13 mouse cellular contexts compared by ENCODE assay signal in genomic region chr11:71763651-71764275, GRCm38 (mm10). TPM values are rescaled to one million over a fixed set of nuclear protein-coding genes. Genes with fewer than 3 reads are reported as not detected.
DNase-seq lines count a peak whose midpoint lies in the region; ATAC-seq and TF ChIP-seq lines count a peak whose summit lies in the region.
"Had no signal": no experiment of that assay in that cellular context is flagged by ENCODE, and none has a peak within 500 bp of the region (broad histone marks: within the 10 kb centered on the region; RNA-seq: fewer than 3 reads in every experiment).

No protein-coding gene starts in this region.

- no peak for TF ChIP-seq CTCF in ES-Bruce4 (IDR thresholded peaks at IDR 0.05; ENCODE audit: low read depth, low read length)
- no peak for TF ChIP-seq CTCF in cortical plate, adult 2 months (IDR thresholded peaks at IDR 0.05; ENCODE audit: extremely low read depth, insufficient read depth, low read length)

- H3K9ac ChIP-seq in ES-Bruce4 (ENCODE audit: low read depth, poor library complexity, severe bottlenecking), result no peak overlapping the region
- peak overlapping the region; percentile 15; the same call in 1 of the 2 replicates for H3K9ac ChIP-seq in hindbrain, embryonic 11.5 days (ENCODE audit: low read depth, low read length)
- H3K9ac ChIP-seq in midbrain, embryonic 14.5 days (replicated peaks; ENCODE audit: low read length), result no peak overlapping the region
- H3K9ac ChIP-seq: heart, embryonic 15.5 days had no signal

- peaks cover 13% of the 10 kb centered on the region for H3K4me1 ChIP-seq in ES-Bruce4 (ENCODE audit: control insufficient read depth, insufficient read depth, low read length)
- peaks cover 8% of the 10 kb centered on the region for H3K4me1 ChIP-seq in cortical plate, adult 2 months (ENCODE audit: control insufficient read depth, insufficient read depth, low read length)
- peaks cover 6% of the 10 kb centered on the region for H3K4me1 ChIP-seq in hindbrain, embryonic 11.5 days (replicated peaks; ENCODE audit: control insufficient read depth, insufficient read depth, low read length)
- H3K4me1 ChIP-seq in midbrain, embryonic 14.5 days (ENCODE audit: control insufficient read depth, insufficient read depth, low read length), result peaks cover 43% of the 10 kb centered on the region
- H3K4me1 ChIP-seq: heart, embryonic 15.5 days had no signal

- 34% methylated on average over 5 of the region's 5 CpGs for WGBS in hindbrain, embryonic 11.5 days
- 15% methylated on average over 5 of the region's 5 CpGs for WGBS in midbrain, embryonic 14.5 days

- peak; percentile 72 for TF ChIP-seq EP300 in ES-Bruce4 (IDR thresholded peaks at IDR 0.05; ENCODE audit: insufficient read depth, low read depth, low read length)

- no peak for TF ChIP-seq POLR2A in ES-Bruce4 (IDR thresholded peaks at IDR 0.05; ENCODE audit: insufficient read depth, low read length)
- TF ChIP-seq POLR2A in cortical plate, adult 2 months (IDR thresholded peaks at IDR 0.05; ENCODE audit: extremely low read depth, insufficient read depth, low read length), result no peak

- peak overlapping the region; percentile 77 for H3K27ac ChIP-seq in ES-Bruce4 (ENCODE audit: insufficient read depth, low read length)
- H3K27ac ChIP-seq in cortical plate, adult 2 months (ENCODE audit: insufficient read depth, low read length), result 0 out of 2 replicates have a peak overlapping the region, but pooled peaks have one; percentile 41
- peak overlapping the region; percentile 48 for H3K27ac ChIP-seq in hindbrain, embryonic 11.5 days (ENCODE audit: low read depth, low read length)
- H3K27ac ChIP-seq in midbrain, embryonic 14.5 days (replicated peaks; ENCODE audit: low read depth, low read length), result peak overlapping the region; percentile 73
- H3K27ac ChIP-seq: heart, embryonic 15.5 days had no signal

- H3K27me3 ChIP-seq in ES-Bruce4 (ENCODE audit: control insufficient read depth, insufficient read depth, low read length, poor library complexity, severe bottlenecking), result no peaks in the 10 kb centered on the region
- no peaks in the 10 kb centered on the region for H3K27me3 ChIP-seq in hindbrain, embryonic 11.5 days (ENCODE audit: control insufficient read depth, insufficient read depth, low read length)
- no peaks in the 10 kb centered on the region for H3K27me3 ChIP-seq in midbrain, embryonic 14.5 days (ENCODE audit: control insufficient read depth, insufficient read depth, low read length)

- no peak for DNase-seq in hindbrain, embryonic 11.5 days (ENCODE audit: low spot score)
- DNase-seq in midbrain, embryonic 14.5 days, result peak; percentile 59
- no peak for DNase-seq in layer of hippocampus, postnatal 25 days (ENCODE audit: extremely low spot score in 1 of 2, low spot score in 1 of 2)
- no peak for DNase-seq in right cerebral cortex, adult 2 months (ENCODE audit: low spot score in 2 of 2)
- DNase-seq: adrenal gland, adult 8-10 months; thymus, postnatal 14 days had no signal

- H3K4me3 ChIP-seq in ES-Bruce4 (ENCODE audit: low read depth, low read length), result no peak overlapping the region
- H3K4me3 ChIP-seq in cortical plate, adult 2 months (ENCODE audit: insufficient read depth, low read length), result no peak overlapping the region
- no peak overlapping the region for H3K4me3 ChIP-seq in hindbrain, embryonic 11.5 days (ENCODE audit: low read depth, low read length)
- H3K4me3 ChIP-seq in midbrain, embryonic 14.5 days (replicated peaks; ENCODE audit: low read depth, low read length), result no peak overlapping the region
- H3K4me3 ChIP-seq: heart, embryonic 15.5 days had no signal

- ATAC-seq in hindbrain, embryonic 11.5 days (ENCODE audit: low FRiP score), result peak; percentile 63
- peak; percentile 68 for ATAC-seq in midbrain, embryonic 14.5 days (ENCODE audit: low FRiP score, low TSS enrichment)
- ATAC-seq in granulocyte monocyte progenitor cell, adult 5-6 weeks (replicated peaks; ENCODE audit: poor library complexity, severe bottlenecking), result no peak
- ATAC-seq: lung, postnatal 0 days; Patski had no signal

- no peak overlapping the region for H3K4me2 ChIP-seq in hindbrain, embryonic 11.5 days (replicated peaks; ENCODE audit: low read depth, low read length)
- no peak overlapping the region for H3K4me2 ChIP-seq in midbrain, embryonic 14.5 days (ENCODE audit: low read length)
- H3K4me2 ChIP-seq: heart, embryonic 15.5 days had no signal

- H3K9me3 ChIP-seq in ES-Bruce4 (replicated peaks; ENCODE audit: control insufficient read depth, insufficient read depth, low read length, poor library complexity, severe bottlenecking), result no peaks in the 10 kb centered on the region
- H3K9me3 ChIP-seq in hindbrain, embryonic 11.5 days (ENCODE audit: control insufficient read depth, low read length), result no peaks in the 10 kb centered on the region
- no peaks in the 10 kb centered on the region for H3K9me3 ChIP-seq in midbrain, embryonic 14.5 days (ENCODE audit: control insufficient read depth, low read length)
- H3K9me3 ChIP-seq: heart, embryonic 15.5 days had no signal

- H3K36me3 ChIP-seq in ES-Bruce4 (ENCODE audit: control insufficient read depth, insufficient read depth, low read length, poor library complexity, severe bottlenecking), result no peaks in the 10 kb centered on the region; the same call in 1 of the 2 replicates
- H3K36me3 ChIP-seq in hindbrain, embryonic 11.5 days (ENCODE audit: control insufficient read depth, insufficient read depth, low read length), result no peaks in the 10 kb centered on the region
- peaks cover 39% of the 10 kb centered on the region for H3K36me3 ChIP-seq in midbrain, embryonic 14.5 days (ENCODE audit: control insufficient read depth, insufficient read depth, low read length)
- H3K36me3 ChIP-seq: heart, embryonic 15.5 days had no signal

RNA-seq across cellular contexts. Expression of gene Wscd1, which starts 14.0 kb away (rescaled TPM):
- 2.7 and 3.6 TPM in 2 replicates for polyA plus RNA-seq in ES-Bruce4 (2011; ENCODE audit: insufficient read depth, insufficient read length, low read depth, missing spikeins)
- polyA plus RNA-seq in cortical plate, adult 2 months (2012; rRNA removed), result 66.6 TPM in 2 replicates
- polyA plus RNA-seq in hindbrain, embryonic 11.5 days (2014; fragmentation: Nextera tagmentation; extraction: Ambion mirVana), result 31.8 and 40.5 TPM in 2 replicates
- 62.7 and 67.1 TPM in 2 replicates for polyA plus RNA-seq in midbrain, embryonic 14.5 days (2014; fragmentation: Nextera tagmentation; extraction: Ambion mirVana)
- total RNA-seq in granulocyte monocyte progenitor cell, adult 5-6 weeks (2014; fragmentation: Nextera tagmentation), result not detected in 2 replicates
- not detected in 2 replicates for total RNA-seq in granulocyte monocyte progenitor cell, adult 5-6 weeks (2017)
- total RNA-seq in layer of hippocampus, postnatal 25 days (2021), result 100 to 1,000 TPM; 117 to 124 TPM
- total RNA-seq: common myeloid progenitor, adult 5-6 weeks had no signal
